Mouse (Mus musculus) NIH3T3 (cell line): ENCODE measurements around the gene Stxbp1.
A peak's percentile ranks its signal among the peaks of the same experiment; 100 is the strongest.

ENCODE experiments used
- DNase-seq: peaks from one replicate; pipeline ENCODE4 v3.0.0-alpha.2; 2012; ENCODE audit warnings: low read depth

Gene Stxbp1

GRCm38 (mm10) chr2:32788581-32788980 is 58.5 kb downstream of the Stxbp1 start:
- DNase-seq = peak; percentile 78

DNA sequence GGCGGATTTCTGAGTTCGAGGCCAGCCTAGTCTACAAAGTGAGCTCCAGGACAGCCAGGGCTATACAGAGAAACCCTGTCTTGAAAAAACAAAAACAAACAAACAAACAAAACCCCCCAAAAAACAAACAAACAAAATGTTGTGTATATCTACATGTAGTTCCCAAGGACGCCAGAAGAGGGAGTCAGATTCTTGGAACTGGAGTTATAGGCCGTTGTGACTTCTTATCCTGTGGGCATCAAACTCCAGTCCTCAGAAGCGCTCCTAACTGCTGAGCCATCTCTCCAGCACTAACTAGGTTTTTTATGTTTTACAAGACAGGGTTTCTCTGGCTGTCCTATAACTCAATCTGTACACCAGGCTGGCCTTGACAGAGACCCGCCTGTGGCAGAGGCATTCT is 59.9 kb downstream of the Stxbp1 start:
- peak; percentile 28 for DNase-seq

DNA sequence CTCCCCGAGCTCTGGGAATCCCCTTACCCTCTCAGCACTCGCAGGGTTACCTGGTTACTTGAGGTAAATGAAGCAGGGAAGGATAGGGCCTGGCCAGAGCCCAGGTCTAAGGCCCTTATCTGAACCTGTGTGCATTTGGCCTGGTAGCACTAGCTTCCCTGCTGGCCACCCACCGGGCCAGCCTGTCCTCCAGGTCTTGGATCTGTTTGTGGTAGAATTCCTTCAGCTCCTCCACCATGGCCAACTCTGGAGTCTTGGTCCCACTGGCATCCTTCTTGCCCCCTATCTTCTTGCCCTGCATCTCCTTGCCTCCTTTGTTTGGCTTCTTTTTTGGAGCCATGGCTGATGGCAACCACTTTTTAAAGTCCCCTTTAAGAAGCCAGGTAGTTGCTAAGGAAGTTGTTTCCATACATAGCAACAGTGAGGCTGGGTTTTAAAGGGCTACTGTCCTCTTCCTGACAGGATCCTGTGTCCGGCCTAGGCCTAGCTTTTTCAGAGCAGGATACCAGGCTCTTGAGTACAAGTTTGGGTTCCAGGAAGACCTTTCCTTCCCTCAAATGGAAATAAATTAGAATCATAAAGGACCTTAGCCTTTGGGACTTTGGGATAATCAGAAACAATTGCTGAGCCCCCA is 62.9 kb downstream of the Stxbp1 start, which contains the start of gene Cfap157:
Gene Cfap157, minus strand, starts transcription at position 381 of the 634 bp plus-strand sequence.
- DNase-seq = peak; percentile 22

DNA sequence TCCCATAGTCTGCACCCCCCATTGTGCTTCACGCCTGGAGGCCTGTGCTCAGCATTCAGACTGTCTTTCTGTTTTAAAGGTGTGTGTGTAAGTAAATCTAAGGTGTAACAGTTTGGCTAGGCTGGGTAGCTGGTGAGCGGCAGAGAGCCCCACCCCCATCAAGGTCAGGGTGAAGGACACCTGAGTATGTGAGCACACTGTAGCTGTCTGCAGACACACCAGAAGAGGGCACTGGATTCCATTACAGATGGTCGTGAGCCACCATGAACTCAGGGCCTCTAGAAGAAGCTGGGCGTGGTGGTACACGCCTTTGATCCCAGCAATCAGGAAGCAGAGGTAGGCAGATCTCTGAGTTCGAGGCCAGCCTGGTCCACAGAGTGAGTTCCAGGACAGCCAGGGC is 65.3 kb downstream of the Stxbp1 start:
- no peak for DNase-seq

- DNase-seq = no peak
These were observed 67.3 kb downstream of the Stxbp1 start for GRCm38 (mm10) chr2:32779714-32780113.

DNA sequence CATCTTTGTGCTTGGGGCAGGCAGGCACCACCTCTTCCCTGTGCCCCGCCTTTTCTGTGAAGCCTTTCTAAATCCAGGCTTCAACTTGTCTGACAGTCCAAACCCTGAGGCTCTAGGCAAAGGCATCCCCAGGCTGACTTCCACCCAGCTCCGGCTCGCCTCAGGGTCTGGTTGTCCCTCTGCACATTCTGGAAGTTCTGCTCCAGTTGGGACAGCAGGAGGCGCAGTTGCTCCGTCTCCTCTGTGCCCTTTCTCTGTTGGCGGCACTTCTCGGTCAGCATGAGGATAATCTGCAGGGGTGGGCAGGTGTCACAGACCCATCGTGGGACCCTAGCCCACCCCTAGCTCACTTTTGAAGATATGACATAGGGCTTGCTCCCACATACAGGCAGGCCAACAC is 67.9 kb downstream of the Stxbp1 start:
- peak; percentile 78 for DNase-seq

DNA sequence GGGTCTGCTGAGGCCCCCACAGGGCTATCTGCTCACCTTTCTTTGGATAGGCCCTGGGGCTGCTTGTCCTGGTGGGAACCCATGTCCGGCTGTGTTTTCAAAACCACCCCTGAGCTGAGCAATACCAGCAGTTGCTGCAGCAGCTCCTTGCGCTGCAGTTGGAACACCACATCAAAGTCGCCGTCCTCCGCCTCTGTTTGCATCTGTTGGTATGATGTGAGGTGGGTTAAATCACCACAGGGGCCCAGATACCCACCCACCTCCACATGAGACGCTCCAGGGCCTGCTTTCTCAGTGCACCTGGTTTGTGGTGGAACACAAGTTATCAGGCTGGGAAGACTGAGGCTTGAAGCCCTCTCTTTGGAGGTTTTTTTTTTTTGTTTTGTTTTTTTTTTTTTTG is 69.0 kb downstream of the Stxbp1 start:
- no peak for DNase-seq

DNA sequence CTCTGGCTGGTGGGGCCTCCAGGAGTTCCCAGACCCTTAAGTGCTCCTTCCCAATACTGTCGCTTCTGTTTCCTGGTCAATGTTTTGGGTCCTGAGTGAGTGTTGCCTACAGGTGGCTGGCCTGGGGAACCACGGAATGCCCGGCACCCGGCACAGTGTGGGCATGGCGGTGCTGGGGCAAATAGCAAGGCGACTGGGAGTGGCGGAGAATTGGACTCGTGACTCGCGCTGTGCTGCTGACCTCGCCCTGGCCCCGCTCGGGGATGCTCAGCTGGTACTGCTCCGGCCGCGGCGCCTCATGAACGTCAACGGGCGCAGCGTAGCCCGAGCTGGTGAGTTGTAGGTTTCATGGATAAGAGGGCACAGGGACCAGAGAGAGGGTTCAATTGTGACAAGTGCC is 70.9 kb downstream of the Stxbp1 start:
- peak; percentile 53 for DNase-seq

DNA sequence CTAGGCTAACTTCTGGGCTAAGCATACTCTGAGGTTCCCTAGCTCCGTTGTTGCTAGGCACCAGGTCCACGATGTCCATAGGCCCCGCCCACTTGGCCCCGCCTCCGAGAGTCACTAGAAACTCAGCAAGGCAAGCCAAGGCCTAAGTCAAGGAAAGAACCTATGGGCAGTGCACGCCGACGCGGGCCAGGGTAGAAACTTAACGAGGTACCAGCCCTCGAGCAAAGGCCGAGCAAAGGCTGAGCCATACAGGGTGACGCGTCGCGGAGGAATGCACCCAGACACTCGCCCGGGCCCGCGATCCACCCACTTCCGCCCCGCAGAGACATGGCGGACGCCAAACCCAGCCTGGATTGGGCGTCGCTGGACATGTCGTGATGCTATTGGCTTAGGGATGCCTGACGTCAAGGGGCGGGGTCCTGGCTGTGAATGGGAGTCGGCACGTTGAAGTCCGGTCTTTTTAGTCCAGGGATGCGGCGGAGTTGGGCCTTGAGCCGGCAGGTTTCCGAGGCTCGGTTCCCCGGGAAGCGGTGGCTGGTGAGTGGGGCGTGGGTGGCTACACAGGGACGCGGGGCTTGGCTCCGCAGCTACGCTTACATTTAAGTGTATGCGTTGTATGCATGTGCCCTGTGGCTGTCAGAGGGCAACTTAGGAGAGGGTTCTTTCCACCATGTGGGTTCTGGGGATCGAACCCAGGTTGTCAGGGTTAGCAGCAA is 71.5 kb downstream of the Stxbp1 start, which contains the start of the genes Ttc16 and Ptrh1:
Gene Ttc16, minus strand, starts transcription at position 275 of the 716 bp plus-strand sequence.
Gene Ptrh1, plus strand, starts transcription at position 428 of the 716 bp plus-strand sequence.
- DNase-seq = peak; percentile 99

DNA sequence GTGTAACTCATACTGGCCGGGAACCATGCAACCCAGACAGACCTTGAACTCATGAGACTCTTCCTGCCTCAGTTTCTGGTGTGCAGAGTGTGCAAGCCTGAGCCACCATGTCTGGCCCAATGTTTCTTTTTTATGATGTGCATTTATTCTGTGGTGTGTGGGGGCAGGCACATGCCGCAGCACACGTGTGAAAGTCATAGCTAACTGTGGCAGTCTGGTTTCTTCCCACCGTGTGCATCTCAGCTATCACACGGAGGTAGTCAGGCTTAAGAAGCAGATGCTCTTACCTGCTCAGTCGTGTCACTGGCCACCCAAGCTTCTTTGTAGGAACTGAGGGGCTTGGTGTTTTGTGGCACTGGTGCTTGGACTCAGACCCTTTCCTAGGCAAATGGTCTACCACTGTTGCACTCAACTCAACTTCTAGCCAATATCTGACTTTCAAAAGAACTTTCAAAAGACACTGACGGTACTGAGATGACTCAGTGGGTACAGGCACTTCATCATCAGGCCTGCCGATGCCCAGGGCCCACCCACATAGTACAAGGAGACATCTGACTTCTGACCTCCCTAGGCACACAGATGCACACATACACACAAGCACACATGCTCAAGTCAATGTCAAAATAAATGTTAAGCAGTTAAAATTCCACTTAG is 74.3 kb downstream of the Stxbp1 start:
- DNase-seq = no peak

DNA sequence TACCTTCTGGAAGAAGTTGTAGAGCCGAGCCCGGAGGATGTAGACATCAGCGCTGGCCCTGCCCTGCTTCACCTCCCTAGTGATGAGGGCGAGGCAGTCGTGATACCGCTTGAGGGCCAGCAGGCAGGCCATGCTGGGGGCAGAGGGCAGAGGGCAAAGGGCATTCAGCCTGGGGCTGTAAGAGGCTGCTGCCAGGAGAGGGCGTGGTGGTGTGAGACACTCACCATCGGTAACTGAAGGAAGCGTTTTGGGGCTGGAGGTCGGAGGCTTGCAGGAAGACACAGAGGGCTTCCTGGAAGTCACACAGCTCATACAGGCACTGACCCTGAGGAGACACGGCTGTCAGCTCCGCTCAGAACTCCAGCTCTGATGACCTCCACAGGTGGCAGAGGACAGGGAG is 75.2 kb downstream of the Stxbp1 start:
- no peak for DNase-seq

- DNase-seq = peak; percentile 27
These were observed 77.5 kb downstream of the Stxbp1 start for GRCm38 (mm10) chr2:32769327-32770085.

- no peak for DNase-seq
These were observed 78.3 kb downstream of the Stxbp1 start for GRCm38 (mm10) chr2:32768661-32769285.

DNA sequence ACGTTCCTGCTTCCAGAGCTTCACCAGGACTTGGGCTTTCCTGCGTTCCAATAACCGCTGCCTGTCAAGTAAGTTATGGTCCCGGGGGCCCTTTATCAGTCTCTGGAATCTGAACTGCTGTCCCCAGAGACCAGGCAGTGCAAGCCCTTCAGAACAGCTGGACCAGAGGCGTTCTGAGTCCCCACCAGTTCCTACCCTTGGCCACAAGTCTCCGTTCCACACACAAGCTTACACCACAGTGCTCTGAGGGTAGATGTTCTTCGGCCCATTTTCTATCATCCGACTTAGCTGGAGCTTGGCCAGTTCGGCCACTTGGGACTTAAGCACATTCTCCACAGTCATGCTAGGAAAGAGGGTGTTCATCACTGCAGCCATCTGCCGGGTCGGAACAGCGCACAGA is 79.8 kb downstream of the Stxbp1 start:
- no peak for DNase-seq

DNA sequence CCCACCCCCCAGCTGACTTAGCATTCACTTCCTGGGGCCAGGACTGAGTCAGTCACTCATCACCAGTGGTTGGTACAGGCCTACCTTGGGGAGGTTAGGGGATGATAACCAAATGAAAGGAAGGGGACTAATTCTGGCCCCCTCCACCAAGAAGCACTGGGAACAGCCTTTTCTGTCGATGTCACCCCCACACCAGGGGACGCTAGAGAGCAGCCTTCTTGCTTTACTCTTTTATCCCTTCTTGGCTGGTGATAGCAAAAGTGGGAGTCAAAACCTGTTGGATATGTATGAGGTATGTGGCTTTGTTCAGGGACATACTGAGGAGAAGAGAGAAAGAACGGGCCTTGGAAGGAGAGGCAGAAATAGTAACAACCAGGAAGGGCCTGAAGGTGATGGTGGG is 83.7 kb downstream of the Stxbp1 start:
- DNase-seq = peak; percentile 58

GRCm38 (mm10) chr2:32761859-32762258 is 85.2 kb downstream of the Stxbp1 start:
- DNase-seq = no peak

DNA sequence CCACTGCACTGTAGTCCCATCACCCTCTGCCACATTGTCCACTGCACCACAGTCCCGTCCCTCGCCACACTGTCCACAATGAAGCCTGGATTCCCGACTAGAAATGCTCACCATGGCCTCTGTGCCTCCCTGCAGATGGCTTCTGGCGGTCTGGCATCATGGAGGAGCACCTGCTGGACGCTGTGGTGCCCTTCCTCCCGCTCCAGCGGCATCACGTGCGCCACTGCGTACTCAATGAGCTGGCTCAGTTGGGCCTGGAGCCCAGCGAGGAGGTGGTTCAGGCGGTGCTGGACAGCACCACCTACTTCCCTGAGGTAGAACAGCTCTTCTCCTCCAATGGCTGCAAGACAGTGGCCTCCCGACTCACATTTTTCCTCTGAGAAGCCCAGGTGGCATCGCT is 85.7 kb downstream of the Stxbp1 start:
- no peak for DNase-seq

GRCm38 (mm10) chr2:32759001-32759400 is 88.0 kb downstream of the Stxbp1 start:
- DNase-seq = no peak

DNA sequence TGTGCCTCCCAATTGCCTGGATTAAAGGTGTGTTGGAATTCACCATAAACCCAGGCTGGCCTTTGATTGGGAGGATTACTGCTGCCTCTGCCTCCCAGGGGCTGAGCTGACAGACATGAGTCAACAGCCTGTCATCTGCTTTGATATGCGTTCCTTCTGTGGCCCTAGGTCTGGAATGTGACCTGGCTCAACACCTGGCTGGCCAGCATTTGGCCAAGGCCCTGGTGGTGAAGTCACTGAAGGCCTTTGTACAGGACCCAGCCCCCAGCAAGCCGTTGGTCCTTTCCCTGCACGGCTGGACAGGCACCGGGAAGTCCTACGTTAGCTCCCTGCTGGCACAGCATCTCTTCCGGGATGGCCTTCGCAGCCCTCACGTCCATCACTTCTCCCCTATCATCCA is 88.5 kb downstream of the Stxbp1 start:
- peak; percentile 26 for DNase-seq

DNA sequence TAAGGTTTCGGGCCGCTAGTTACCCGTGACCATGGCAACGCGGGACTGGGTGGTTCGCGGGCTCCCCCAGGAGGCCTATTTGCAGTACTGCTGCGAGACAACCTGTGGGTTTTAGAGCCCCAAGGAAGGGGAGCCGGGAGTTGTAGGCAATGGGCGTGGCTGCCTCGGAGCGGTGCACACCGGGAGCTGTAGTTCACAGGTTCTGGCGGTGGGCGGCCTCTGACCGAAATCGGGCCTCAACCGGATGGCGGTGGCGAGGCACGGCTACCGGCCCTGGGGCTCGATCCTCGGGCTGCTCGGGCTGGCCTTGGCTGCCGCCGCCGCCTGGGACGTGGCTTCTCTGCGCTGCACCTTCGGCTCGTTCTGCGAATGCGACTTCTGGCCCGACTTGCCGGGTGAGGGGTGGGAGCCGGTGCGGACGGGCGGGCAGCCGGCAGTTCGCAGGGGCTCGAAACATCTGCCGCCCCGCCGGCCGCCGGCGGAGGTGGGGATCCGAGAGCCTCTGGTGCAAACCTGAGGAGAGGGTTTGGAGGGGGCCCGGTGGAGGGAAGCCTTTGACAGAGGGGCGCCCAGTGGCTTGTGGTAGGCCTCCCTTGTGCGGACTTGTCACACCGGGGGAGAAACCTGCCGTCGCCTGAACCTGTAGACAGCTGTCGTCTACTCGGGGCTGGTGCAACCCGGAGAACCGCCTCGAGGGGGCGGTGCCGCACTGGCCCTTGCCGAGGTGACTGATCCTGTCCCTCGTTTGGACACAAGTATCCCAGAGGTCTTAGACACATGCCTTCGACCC is 89.8 kb downstream of the Stxbp1 start, which contains the start of gene Tor2a:
Gene Tor2a, plus strand, starts transcription at position 179 of the 790 bp plus-strand sequence.
- peak; percentile 99 for DNase-seq

- DNase-seq = no peak
These were observed 90.4 kb downstream of the Stxbp1 start for GRCm38 (mm10) chr2:32756674-32757055.
